Comparison of ENCODE assay signal across 10 mouse cellular contexts in genomic region chr17:34712951-34713350, GRCm38 (mm10). TPM values are rescaled to one million over a fixed set of nuclear protein-coding genes. Genes with fewer than 3 reads are reported as not detected.
DNase-seq lines count a peak whose midpoint lies in the region; ATAC-seq lines count a peak whose summit lies in the region.
"Had no signal": no experiment of that assay in that cellular context is flagged by ENCODE, and none has a peak within 500 bp of the region (broad histone marks: within the 10 kb centered on the region; RNA-seq: fewer than 3 reads in every experiment).

No protein-coding gene starts in this region.

- H3K9ac ChIP-seq in liver, embryonic 11.5 days (ENCODE audit: low read depth, low read length), result no peak overlapping the region
- H3K9ac ChIP-seq in intestine, embryonic 14.5 days (ENCODE audit: low read length), result no peak overlapping the region
- H3K9ac ChIP-seq: embryonic facial prominence, embryonic 12.5 days had no signal

- intact Hi-C loops in left cerebral cortex, postnatal 36 days (cut with DNase I), result loop anchor here (2.0 kb wide), 1 partner anchor 58 kb away; no protein-coding TSS in a partner anchor

- 46% methylated on average over 6 of the region's 6 CpGs for WGBS in liver, embryonic 11.5 days
- WGBS in intestine, embryonic 14.5 days, result 45% methylated on average over 6 of the region's 6 CpGs

- no peaks in the 10 kb centered on the region for H3K4me1 ChIP-seq in liver, embryonic 11.5 days (replicated peaks; ENCODE audit: control insufficient read depth, insufficient read depth, low read length)
- no peaks in the 10 kb centered on the region for H3K4me1 ChIP-seq in intestine, embryonic 14.5 days (replicated peaks; ENCODE audit: control insufficient read depth, insufficient read depth, low read length)
- H3K4me1 ChIP-seq: embryonic facial prominence, embryonic 12.5 days; megakaryocyte, embryonic 14.5 days had no signal

- no peak overlapping the region for H3K4me2 ChIP-seq in liver, embryonic 11.5 days
- no peak overlapping the region for H3K4me2 ChIP-seq in intestine, embryonic 14.5 days (ENCODE audit: low read length)
- H3K4me2 ChIP-seq: embryonic facial prominence, embryonic 12.5 days had no signal

- H3K27me3 ChIP-seq in liver, embryonic 11.5 days (replicated peaks; ENCODE audit: control insufficient read depth, insufficient read depth, low read length), result no peaks in the 10 kb centered on the region
- H3K27me3 ChIP-seq in intestine, embryonic 14.5 days (replicated peaks; ENCODE audit: control insufficient read depth, insufficient read depth, low read length), result no peaks in the 10 kb centered on the region
- H3K27me3 ChIP-seq: embryonic facial prominence, embryonic 12.5 days had no signal

- H3K36me3 ChIP-seq in liver, embryonic 11.5 days (ENCODE audit: control insufficient read depth, insufficient read depth, low read length), result no peaks in the 10 kb centered on the region
- H3K36me3 ChIP-seq in intestine, embryonic 14.5 days (ENCODE audit: control insufficient read depth, insufficient read depth, low read length), result no peaks in the 10 kb centered on the region
- H3K36me3 ChIP-seq: embryonic facial prominence, embryonic 12.5 days had no signal

- peak; percentile 35 for DNase-seq in liver
- no peak for DNase-seq in liver, embryonic 11.5 days (ENCODE audit: low spot score)
- DNase-seq in adrenal gland, adult (ENCODE audit: inconsistent age in 2 of 2, low spot score in 1 of 2), result peak; percentile 85 to 94
- DNase-seq in embryo, embryonic 11 days, result peak; percentile 54
- peak; percentile 75 for DNase-seq in intestine, embryonic 14.5 days (ENCODE audit: low spot score)
- DNase-seq in left cerebral cortex, postnatal 36 days (ENCODE audit: low spot score in 2 of 2), result peak; percentile 62 to 66
- DNase-seq in ovary, postnatal 36 days (ENCODE audit: low spot score), result peak; percentile 60

- no peak overlapping the region for H3K27ac ChIP-seq in liver, embryonic 11.5 days (ENCODE audit: low read depth, low read length)
- no peak overlapping the region for H3K27ac ChIP-seq in intestine, embryonic 14.5 days (ENCODE audit: low read depth)
- H3K27ac ChIP-seq: embryonic facial prominence, embryonic 12.5 days had no signal

- no peak for ATAC-seq in liver, embryonic 11.5 days (replicated peaks; ENCODE audit: low FRiP score)
- no peak for ATAC-seq in intestine, embryonic 14.5 days (replicated peaks; ENCODE audit: low FRiP score, low TSS enrichment, low read depth)
- no peak for ATAC-seq in erythroblast, adult 5-6 weeks (replicated peaks; ENCODE audit: low FRiP score, poor library complexity, severe bottlenecking)

- H3K4me3 ChIP-seq in liver, embryonic 11.5 days (ENCODE audit: low read depth, low read length), result no peak overlapping the region
- H3K4me3 ChIP-seq in intestine, embryonic 14.5 days (ENCODE audit: low read depth, low read length), result no peak overlapping the region
- H3K4me3 ChIP-seq: embryonic facial prominence, embryonic 12.5 days; megakaryocyte, embryonic 14.5 days had no signal

- H3K9me3 ChIP-seq in liver, embryonic 11.5 days (ENCODE audit: control insufficient read depth, low read length), result no peaks in the 10 kb centered on the region
- no peaks in the 10 kb centered on the region for H3K9me3 ChIP-seq in intestine, embryonic 14.5 days (ENCODE audit: control insufficient read depth, low read length)
- H3K9me3 ChIP-seq: embryonic facial prominence, embryonic 12.5 days; megakaryocyte, embryonic 14.5 days had no signal

RNA-seq across cellular contexts. Expression of gene C4b, which starts 30.7 kb away (rescaled TPM):
- polyA plus RNA-seq in liver, embryonic 11.5 days (2014; fragmentation: Nextera tagmentation; extraction: Ambion mirVana), result 0.13 and 0.23 TPM in 2 replicates
- 0.23 and 0.28 TPM in 2 replicates for polyA plus RNA-seq in intestine, embryonic 14.5 days (2014; fragmentation: Nextera tagmentation; extraction: Ambion mirVana)
- total RNA-seq in left cerebral cortex, postnatal 36 days (2021), result 10 to 100 TPM in 1 of 2 experiments, 1 to 10 TPM in 1; 8.3 to 11.4 TPM
- total RNA-seq in erythroblast, adult 5-6 weeks (2015; ENCODE audit: low replicate concordance), result 0.38 and 0.84 TPM in 2 replicates
- total RNA-seq in erythroblast, adult 5-6 weeks (2017; ENCODE audit: low replicate concordance), result not detected in 2 replicates
- polyA plus RNA-seq: embryonic facial prominence, embryonic 12.5 days had no signal

RNA-seq across cellular contexts. Expression of gene Tnxb, which starts 42.6 kb away (rescaled TPM):
- polyA plus RNA-seq in liver, embryonic 11.5 days (2014; fragmentation: Nextera tagmentation; extraction: Ambion mirVana), result 0.10 TPM in 1 of 2 replicates, not detected in the other
- polyA plus RNA-seq in intestine, embryonic 14.5 days (2014; fragmentation: Nextera tagmentation; extraction: Ambion mirVana), result 2.2 and 2.7 TPM in 2 replicates
- 1 to 10 TPM; 1.5 to 2.0 TPM for total RNA-seq in left cerebral cortex, postnatal 36 days (2021)
- total RNA-seq in erythroblast, adult 5-6 weeks (2015; ENCODE audit: low replicate concordance), result not detected in 2 replicates
- not detected in 2 replicates for total RNA-seq in erythroblast, adult 5-6 weeks (2017; ENCODE audit: low replicate concordance)

Comparison
In these comparisons a context has a peak if more than half of its experiments do, and no peak if none do; other contexts are left out.
1. RNA of gene C4b, which starts 30.7 kb away (total RNA-seq): 8.3 to 11.4 TPM in left cerebral cortex, postnatal 36 days; 0.38 to 0.84 TPM in erythroblast, adult 5-6 weeks; every median in the first group is over 4 times any median in the second.